Mouse (Mus musculus): ENCODE data around the gene 1500009C09Rik.

GRCm38 (mm10) chr15:82207105-82207459 lies 45.1 kb upstream of the 1500009C09Rik start:
- TF ChIP-seq CTCF (IDR thresholded peaks at IDR 0.05) = no peak
- no peak for TF ChIP-seq EP300 (IDR thresholded peaks at IDR 0.05)

All from lung, postnatal 0 days (tissue).